Mouse (Mus musculus) induced T-regulatory cell, adult 2 months (primary cell): ENCODE measurements around the gene Phlpp1.

ENCODE experiments used
- DNase-seq: peaks from one replicate; pipeline ENCODE4 v3.0.0-alpha.2; 2012; ENCODE audit warnings: low read depth

Gene Phlpp1

GRCm38 (mm10) chr1:106193487-106193886 is 21.9 kb downstream of the Phlpp1 start:
- no peak for DNase-seq

- DNase-seq, result no peak
Observed at GRCm38 (mm10) chr1:106194263-106194662, 22.7 kb downstream of the Phlpp1 start.

- no peak for DNase-seq
Observed at GRCm38 (mm10) chr1:106197991-106198390, 26.4 kb downstream of the Phlpp1 start.

- no peak for DNase-seq
Observed at GRCm38 (mm10) chr1:106199109-106199508, 27.6 kb downstream of the Phlpp1 start.

GRCm38 (mm10) chr1:106199686-106200085 is 28.1 kb downstream of the Phlpp1 start:
- DNase-seq, result peak; percentile 33

GRCm38 (mm10) chr1:106201025-106201424 is 29.5 kb downstream of the Phlpp1 start:
- no peak for DNase-seq

GRCm38 (mm10) chr1:106201929-106202328 is 30.4 kb downstream of the Phlpp1 start:
- DNase-seq, result no peak

GRCm38 (mm10) chr1:106203942-106204341 is 32.4 kb downstream of the Phlpp1 start:
- peak; percentile 20 for DNase-seq

GRCm38 (mm10) chr1:106204350-106204749 is 32.8 kb downstream of the Phlpp1 start:
- no peak for DNase-seq

- DNase-seq, result no peak
Observed at GRCm38 (mm10) chr1:106208581-106208980, 37.0 kb downstream of the Phlpp1 start.

GRCm38 (mm10) chr1:106210461-106210860 is 38.9 kb downstream of the Phlpp1 start:
- DNase-seq, result no peak

- DNase-seq, result no peak
Observed at GRCm38 (mm10) chr1:106211146-106211545, 39.6 kb downstream of the Phlpp1 start.

- no peak for DNase-seq
Observed at GRCm38 (mm10) chr1:106220431-106220830, 48.9 kb downstream of the Phlpp1 start.

- DNase-seq, result no peak
Observed at GRCm38 (mm10) chr1:106221371-106221770, 49.8 kb downstream of the Phlpp1 start.

GRCm38 (mm10) chr1:106221964-106222363 is 50.4 kb downstream of the Phlpp1 start:
- no peak for DNase-seq

- DNase-seq, result no peak
Observed at GRCm38 (mm10) chr1:106226613-106227012, 55.1 kb downstream of the Phlpp1 start.

- DNase-seq, result no peak
Observed at GRCm38 (mm10) chr1:106230313-106230712, 58.8 kb downstream of the Phlpp1 start.

GRCm38 (mm10) chr1:106231345-106231744 is 59.8 kb downstream of the Phlpp1 start:
- DNase-seq, result peak; percentile 12

GRCm38 (mm10) chr1:106231805-106232459 is 60.4 kb downstream of the Phlpp1 start:
- DNase-seq, result no peak

- no peak for DNase-seq
Observed at GRCm38 (mm10) chr1:106232460-106232850, 60.9 kb downstream of the Phlpp1 start.

- DNase-seq, result no peak
Observed at GRCm38 (mm10) chr1:106236986-106237385, 65.4 kb downstream of the Phlpp1 start.

- no peak for DNase-seq
Observed at GRCm38 (mm10) chr1:106240116-106240685, 68.6 kb downstream of the Phlpp1 start.

GRCm38 (mm10) chr1:106241059-106241458 is 69.5 kb downstream of the Phlpp1 start:
- no peak for DNase-seq

- DNase-seq, result no peak
Observed at GRCm38 (mm10) chr1:106242129-106242528, 70.6 kb downstream of the Phlpp1 start.
